Mouse (Mus musculus) neural tube, embryonic 12.5 days (tissue): ENCODE measurements around the gene Hist2h2be. TPM values are rescaled to one million over a fixed set of nuclear protein-coding genes. Genes with fewer than 3 reads are reported as not detected.
"Not testable (repeated sequence)": the region's sequence is repeated elsewhere in the genome, so short reads cannot be mapped to it uniquely, and the experiment has no call there.

ENCODE experiments used
- ATAC-seq: fragments of 200-750 bp; cut with Nextera tagmentation; 2 replicates; pipeline ENCODE4 v1.8.0; 2017; ENCODE audit warnings: low read depth, mild to moderate bottlenecking, moderate TSS enrichment, moderate library complexity; ENCODE audit not compliant: low FRiP score
- H3K27ac ChIP-seq: fragments of 300-500 bp; sonication (generic); 2 replicates; pipeline ENCODE4 v1.5.1; 2016
- H3K27me3 ChIP-seq: fragments of 300-500 bp; sonication (generic); replicated peaks from 2 replicates; pipeline ENCODE4 v1.6.1; 2016; ENCODE audit warnings: mild to moderate bottlenecking
- H3K36me3 ChIP-seq: fragments of 300-500 bp; sonication (generic); 2 replicates; pipeline ENCODE4 v1.6.1; 2016; ENCODE audit warnings: mild to moderate bottlenecking
- H3K4me1 ChIP-seq: fragments of 300-500 bp; sonication (generic); 2 replicates; pipeline ENCODE4 v1.6.1; 2016
- H3K4me2 ChIP-seq: fragments of 300-500 bp; sonication (generic); replicated peaks from 2 replicates; pipeline ENCODE4 v1.6.1; 2016; ENCODE audit warnings: mild to moderate bottlenecking
- H3K4me3 ChIP-seq: fragments of 300-500 bp; sonication (generic); 2 replicates; pipeline ENCODE4 v1.5.1; 2016
- H3K9ac ChIP-seq: fragments of 300-500 bp; sonication (generic); 2 replicates; pipeline ENCODE4 v1.6.1; 2016; ENCODE audit warnings: mild to moderate bottlenecking
- H3K9me3 ChIP-seq: fragments of 300-500 bp; sonication (generic); 2 replicates; pipeline ENCODE4 v1.6.1; 2016; ENCODE audit warnings: mild to moderate bottlenecking
- WGBS: fragments of 180-500 bp; shearing (Covaris S2); methylation state at CpG from one replicate; pipeline ENCODE4 v1.1.7; 2016; 5-methylcytosine and 5-hydroxymethylcytosine counted together
- polyA plus RNA-seq: library from polyadenylated mRNA; unstranded; fragments of >200 nt; fragmentation: Nextera tagmentation; extraction: Ambion mirVana; gene quantifications from 2 replicates; pipeline ENCODE4 v1.2.1, GENCODE M21; 2016

The Hist2h2be gene
- polyA plus RNA-seq, 1 experiment from 2014 or later = 5.7 TPM

GRCm38 (mm10) chr3:96231758-96232120 lies 10.8 kb downstream of the Hist2h2be start:
- H3K4me1 ChIP-seq = no peaks in the 10 kb centered on the region
- no peak for ATAC-seq
- H3K4me2 ChIP-seq = no peak overlapping the region
- H3K9me3 ChIP-seq = no peaks in the 10 kb centered on the region
- no peak overlapping the region for H3K4me3 ChIP-seq
- H3K9ac ChIP-seq = no peak overlapping the region
- H3K27me3 ChIP-seq = no peaks in the 10 kb centered on the region
- no peak overlapping the region for H3K27ac ChIP-seq
- no peaks in the 10 kb centered on the region for H3K36me3 ChIP-seq
- 65% methylated on average over 2 of the region's 2 CpGs for WGBS

GRCm38 (mm10) chr3:96234914-96235313 lies 14.0 kb downstream of the Hist2h2be start:
- WGBS = 95% methylated on average over 2 of the region's 2 CpGs
- Histone ChIP-seq H3K9ac (no peak overlapping the region), H3K27me3 (no peaks in the 10 kb centered on the region), H3K4me1 (peaks cover 15% of the 10 kb centered on the region), H3K4me2 (no peak overlapping the region), H3K4me3 (no peak overlapping the region), H3K27ac (no peak overlapping the region), H3K36me3 (no peaks in the 10 kb centered on the region), H3K9me3 (no peaks in the 10 kb centered on the region)
- ATAC-seq = no peak

GRCm38 (mm10) chr3:96235836-96236235 lies 14.9 kb downstream of the Hist2h2be start:
- Histone ChIP-seq H3K36me3 (no peaks in the 10 kb centered on the region), H3K4me2 (0 out of 2 replicates have a peak overlapping the region, but pooled peaks have one; percentile 18), H3K9ac (no peak overlapping the region), H3K9me3 (no peaks in the 10 kb centered on the region), H3K4me3 (no peak overlapping the region), H3K27me3 (no peaks in the 10 kb centered on the region), H3K27ac (no peak overlapping the region), H3K4me1 (peaks cover 15% of the 10 kb centered on the region)
- 70% methylated on average over 3 of the region's 3 CpGs for WGBS
- ATAC-seq = no peak

GRCm38 (mm10) chr3:96236834-96237334 lies 16.0 kb downstream of the Hist2h2be start:
- no peaks in the 10 kb centered on the region for H3K9me3 ChIP-seq
- H3K27me3 ChIP-seq = no peaks in the 10 kb centered on the region
- H3K36me3 ChIP-seq = no peaks in the 10 kb centered on the region
- peaks cover 15% of the 10 kb centered on the region for H3K4me1 ChIP-seq
- H3K4me3 ChIP-seq = 0 out of 2 replicates have a peak overlapping the region, but pooled peaks have one; percentile 40
- H3K27ac ChIP-seq = no peak overlapping the region
- peak overlapping the region; percentile 56 for H3K4me2 ChIP-seq
- 88% methylated on average over 4 of the region's 4 CpGs for whole genome bisulfite sequencing
- ATAC-seq = no peak
- no peak overlapping the region for H3K9ac ChIP-seq

GRCm38 (mm10) chr3:96237335-96237903 lies 16.5 kb downstream of the Hist2h2be start:
- ATAC-seq = no peak
- peaks cover 15% of the 10 kb centered on the region for H3K4me1 ChIP-seq
- H3K36me3 ChIP-seq = no peaks in the 10 kb centered on the region
- no peaks in the 10 kb centered on the region for H3K27me3 ChIP-seq
- peak overlapping the region; percentile 56 for H3K4me2 ChIP-seq
- peak overlapping the region; percentile 40 for H3K4me3 ChIP-seq
- WGBS = 23% methylated on average over 7 of the region's 7 CpGs
- H3K27ac ChIP-seq = no peak overlapping the region
- H3K9me3 ChIP-seq = no peaks in the 10 kb centered on the region
- peak overlapping the region; percentile 64 for H3K9ac ChIP-seq

GRCm38 (mm10) chr3:96237904-96238511 lies 17.1 kb downstream of the Hist2h2be start:
- Histone ChIP-seq H3K9ac (peak overlapping the region; percentile 64), H3K36me3 (no peaks in the 10 kb centered on the region), H3K27me3 (no peaks in the 10 kb centered on the region), H3K9me3 (no peaks in the 10 kb centered on the region), H3K4me3 (peak overlapping the region; percentile 40), H3K4me1 (peaks cover 15% of the 10 kb centered on the region), H3K4me2 (peak overlapping the region; percentile 56), H3K27ac (0 out of 2 replicates have a peak overlapping the region, but pooled peaks have one; percentile 2)
- WGBS = under 1% methylated on average over 12 of the region's 12 CpGs
- ATAC-seq = no peak

GRCm38 (mm10) chr3:96238954-96239793 lies 18.3 kb downstream of the Hist2h2be start, which contains the start of gene Hist2h3c2:
Gene Hist2h3c2, minus strand, starts transcription at chr3:96239127.
- H3K27me3 ChIP-seq, H3K9me3 ChIP-seq, H3K36me3 ChIP-seq: not testable (repeated sequence)
- under 1% methylated on average over 17 of the region's 68 CpGs for WGBS
- H3K4me1 ChIP-seq = peaks cover 16% of the 10 kb centered on the region
- H3K27ac ChIP-seq = 0 out of 2 replicates have a peak within 1 kb of the TSS, but pooled peaks have one; percentile 2
- peak; percentile 91 for ATAC-seq
- H3K4me3 ChIP-seq = peak within 1 kb of the TSS; percentile 40
- H3K4me2 ChIP-seq = peak within 1 kb of the TSS; percentile 56
- H3K9ac ChIP-seq = peak within 1 kb of the TSS; percentile 64

GRCm38 (mm10) chr3:96239949-96240798 lies 19.3 kb downstream of the Hist2h2be start, which contains the start of gene Hist2h2aa2:
Gene Hist2h2aa2, minus strand, starts transcription at chr3:96240276.
- H3K4me2 ChIP-seq = peak within 1 kb of the TSS; percentile 50
- H3K4me1 ChIP-seq = peaks cover 19% of the 10 kb centered on the region
- 0 out of 2 replicates have a peak within 1 kb of the TSS, but pooled peaks have one; percentile 44 for H3K9ac ChIP-seq
- H3K36me3 ChIP-seq, H3K9me3 ChIP-seq, H3K27ac ChIP-seq, H3K27me3 ChIP-seq: not testable (repeated sequence)
- peak within 1 kb of the TSS; percentile 31; the same call in 1 of the 2 replicates for H3K4me3 ChIP-seq
- 4% methylated on average over 42 of the region's 85 CpGs for WGBS
- ATAC-seq = peak; percentile 77

- no peak for ATAC-seq
- Histone ChIP-seq H3K9ac (no peak overlapping the region), H3K27ac (no peak overlapping the region), H3K4me3 (no peak overlapping the region), H3K9me3 (no peaks in the 10 kb centered on the region), H3K27me3 (no peaks in the 10 kb centered on the region), H3K4me2 (peak overlapping the region; percentile 46), H3K4me1 (peaks cover 19% of the 10 kb centered on the region), H3K36me3 (no peaks in the 10 kb centered on the region)
- 75% methylated on average over 9 of the region's 9 CpGs for WGBS
Measured at GRCm38 (mm10) chr3:96240799-96241197, 19.9 kb downstream of the Hist2h2be start.

GRCm38 (mm10) chr3:96243921-96244572 lies 23.1 kb downstream of the Hist2h2be start:
- Histone ChIP-seq H3K9me3 (no peaks in the 10 kb centered on the region), H3K4me3 (no peak overlapping the region), H3K4me1 (peaks cover 16% of the 10 kb centered on the region), H3K27me3 (no peaks in the 10 kb centered on the region), H3K36me3 (no peaks in the 10 kb centered on the region), H3K4me2 (peak overlapping the region; percentile 64), H3K9ac (peak overlapping the region; percentile 68; the same call in 1 of the 2 replicates), H3K27ac (peak overlapping the region; percentile 92; the same call in 1 of the 2 replicates)
- no peak for ATAC-seq
- 80% methylated on average over 7 of the region's 7 CpGs for WGBS
